Mouse (Mus musculus) embryonic facial prominence, embryonic 10.5 days (tissue): ENCODE measurements around the gene Shisa4. TPM values are rescaled to one million over a fixed set of nuclear protein-coding genes. Genes with fewer than 3 reads are reported as not detected.

Experiments used
- DNase-seq: peaks from one replicate; pipeline ENCODE4 v3.0.0-alpha.2; 2017; ENCODE audit warnings: low spot score
- H3K27ac ChIP-seq: fragments of 300-500 bp; sonication (generic); replicated peaks from 2 replicates; pipeline ENCODE4 v1.5.1; 2016; ENCODE audit warnings: mild to moderate bottlenecking
- H3K27me3 ChIP-seq: fragments of 300-500 bp; sonication (generic); replicated peaks from 2 replicates; pipeline ENCODE4 v1.6.1; 2016; ENCODE audit warnings: low read depth, mild to moderate bottlenecking; ENCODE audit not compliant: poor library complexity, severe bottlenecking
- H3K36me3 ChIP-seq: fragments of 300-500 bp; sonication (generic); replicated peaks from 2 replicates; pipeline ENCODE4 v1.6.1; 2016; ENCODE audit warnings: mild to moderate bottlenecking, moderate library complexity
- H3K4me1 ChIP-seq: fragments of 300-500 bp; sonication (generic); 2 replicates; pipeline ENCODE4 v1.6.1; 2016
- H3K4me3 ChIP-seq: fragments of 300-500 bp; sonication (generic); 2 replicates; pipeline ENCODE4 v1.5.1; 2016; ENCODE audit warnings: mild to moderate bottlenecking, moderate library complexity
- H3K9me3 ChIP-seq: fragments of 300-500 bp; sonication (generic); 2 replicates; pipeline ENCODE4 v1.6.1; 2016; ENCODE audit warnings: mild to moderate bottlenecking
- WGBS: fragments of 180-500 bp; shearing (Covaris S2); methylation state at CpG from one replicate; pipeline ENCODE4 v1.1.7; 2016; 5-methylcytosine and 5-hydroxymethylcytosine counted together
- polyA plus RNA-seq: library from polyadenylated mRNA; unstranded; fragments of >200 nt; fragmentation: Nextera tagmentation; extraction: Ambion mirVana; gene quantifications from 2 replicates; pipeline ENCODE4 v1.2.1, GENCODE M21; 2016

Shisa4 gene
- polyA plus RNA-seq, 1 experiment from 2014 or later, result 53.5 TPM

- WGBS, result 85% methylated on average over 15 of the region's 15 CpGs
- peaks cover 40% of the 10 kb centered on the region for H3K36me3 ChIP-seq
- no peak for DNase-seq
- H3K9me3 ChIP-seq, result no peaks in the 10 kb centered on the region
- no peak overlapping the region for H3K27ac ChIP-seq
- no peaks in the 10 kb centered on the region for H3K27me3 ChIP-seq
- H3K4me1 ChIP-seq, result peaks cover 2% of the 10 kb centered on the region
- H3K4me3 ChIP-seq, result no peak overlapping the region
These were observed 5.3 kb upstream of the Shisa4 start for GRCm38 (mm10) chr1:135380071-135380991.

- Histone ChIP-seq H3K27ac (no peak overlapping the region), H3K4me3 (no peak overlapping the region), H3K36me3 (peaks cover 27% of the 10 kb centered on the region), H3K9me3 (no peaks in the 10 kb centered on the region), H3K4me1 (peaks cover 15% of the 10 kb centered on the region), H3K27me3 (no peaks in the 10 kb centered on the region)
- no peak for DNase-seq
- WGBS, result 65% methylated on average over 2 of the region's 2 CpGs
These were observed 4.0 kb upstream of the Shisa4 start for GRCm38 (mm10) chr1:135379048-135379447.

GRCm38 (mm10) chr1:135378576-135378975, 3.5 kb upstream of the Shisa4 start:
- H3K4me1 ChIP-seq, result peaks cover 18% of the 10 kb centered on the region
- H3K4me3 ChIP-seq, result no peak overlapping the region
- H3K9me3 ChIP-seq, result no peaks in the 10 kb centered on the region
- no peaks in the 10 kb centered on the region for H3K27me3 ChIP-seq
- H3K27ac ChIP-seq, result no peak overlapping the region
- 69% methylated on average over 9 of the region's 9 CpGs for WGBS
- DNase-seq, result no peak
- H3K36me3 ChIP-seq, result peaks cover 23% of the 10 kb centered on the region

- Histone ChIP-seq H3K4me3 (peak overlapping the region; percentile 83), H3K36me3 (peaks cover 22% of the 10 kb centered on the region; the same call in 1 of the 2 replicates), H3K9me3 (no peaks in the 10 kb centered on the region), H3K4me1 (peaks cover 50% of the 10 kb centered on the region), H3K27ac (peak overlapping the region; percentile 97), H3K27me3 (peaks cover 10% of the 10 kb centered on the region)
- 2% methylated on average over 19 of the region's 19 CpGs for WGBS
- DNase-seq, result peak; percentile 60
These were observed 716 bp downstream of the Shisa4 start for GRCm38 (mm10) chr1:135374175-135374867.

- Histone ChIP-seq H3K4me1 (peaks cover 61% of the 10 kb centered on the region), H3K9me3 (no peaks in the 10 kb centered on the region), H3K36me3 (peaks cover 22% of the 10 kb centered on the region; the same call in 1 of the 2 replicates), H3K27ac (peak overlapping the region; percentile 35), H3K27me3 (peaks cover 15% of the 10 kb centered on the region), H3K4me3 (peak overlapping the region; percentile 33)
- WGBS, result 67% methylated on average over 4 of the region's 4 CpGs
- DNase-seq, result no peak
These were observed 1.8 kb downstream of the Shisa4 start for GRCm38 (mm10) chr1:135373171-135373677.

GRCm38 (mm10) chr1:135369415-135369814, 5.6 kb downstream of the Shisa4 start:
- 81% methylated on average over 5 of the region's 5 CpGs for WGBS

GRCm38 (mm10) chr1:135368982-135369381, 6.1 kb downstream of the Shisa4 start:
- 9% methylated on average over 14 of the region's 14 CpGs for WGBS
- peak; percentile 51 for DNase-seq
- Histone ChIP-seq H3K27ac (peak overlapping the region; percentile 63; the same call in 1 of the 2 replicates), H3K4me1 (peaks cover 46% of the 10 kb centered on the region), H3K9me3 (no peaks in the 10 kb centered on the region), H3K36me3 (peaks cover 22% of the 10 kb centered on the region; the same call in 1 of the 2 replicates), H3K27me3 (peaks cover 15% of the 10 kb centered on the region), H3K4me3 (peak overlapping the region; percentile 58)

More at GRCm38 (mm10) chr1:135369415-135369814, 5.6 kb downstream of the Shisa4 start:
- Histone ChIP-seq H3K9me3 (no peaks in the 10 kb centered on the region), H3K27me3 (peaks cover 15% of the 10 kb centered on the region), H3K4me3 (no peak overlapping the region), H3K36me3 (peaks cover 22% of the 10 kb centered on the region; the same call in 1 of the 2 replicates), H3K27ac (no peak overlapping the region), H3K4me1 (peaks cover 50% of the 10 kb centered on the region)
- no peak for DNase-seq

- Histone ChIP-seq H3K36me3 (peaks cover 22% of the 10 kb centered on the region; the same call in 1 of the 2 replicates), H3K9me3 (no peaks in the 10 kb centered on the region), H3K4me3 (peak overlapping the region; percentile 58), H3K27me3 (peaks cover 15% of the 10 kb centered on the region), H3K27ac (peak overlapping the region; percentile 63), H3K4me1 (peaks cover 44% of the 10 kb centered on the region)
- WGBS, result under 1% methylated on average over 20 of the region's 20 CpGs
- DNase-seq, result peak; percentile 89
These were observed 6.8 kb downstream of the Shisa4 start for GRCm38 (mm10) chr1:135368245-135368644.

GRCm38 (mm10) chr1:135367595-135367994, 7.4 kb downstream of the Shisa4 start:
- 79% methylated on average over 8 of the region's 8 CpGs for WGBS
- peaks cover 17% of the 10 kb centered on the region; the same call in 1 of the 2 replicates for H3K36me3 ChIP-seq
- H3K27me3 ChIP-seq, result peaks cover 15% of the 10 kb centered on the region
- no peaks in the 10 kb centered on the region for H3K9me3 ChIP-seq
- no peak overlapping the region for H3K27ac ChIP-seq
- DNase-seq, result no peak
- H3K4me3 ChIP-seq, result no peak overlapping the region
- peaks cover 37% of the 10 kb centered on the region for H3K4me1 ChIP-seq

- 84% methylated on average over 7 of the region's 7 CpGs for WGBS
- H3K27ac ChIP-seq, result no peak overlapping the region
These were observed 8.0 kb downstream of the Shisa4 start for GRCm38 (mm10) chr1:135367005-135367404.

GRCm38 (mm10) chr1:135366380-135366779, 8.7 kb downstream of the Shisa4 start:
- Histone ChIP-seq H3K27ac (no peak overlapping the region), H3K4me1 (peaks cover 25% of the 10 kb centered on the region), H3K36me3 (peaks cover 9% of the 10 kb centered on the region; the same call in 1 of the 2 replicates), H3K27me3 (peaks cover 15% of the 10 kb centered on the region), H3K4me3 (no peak overlapping the region), H3K9me3 (0 out of 2 replicates have a peak, but pooled peaks cover 6% of the 10 kb centered on the region)
- no peak for DNase-seq

More at GRCm38 (mm10) chr1:135367005-135367404, 8.0 kb downstream of the Shisa4 start:
- H3K27me3 ChIP-seq, result peaks cover 15% of the 10 kb centered on the region
- H3K4me3 ChIP-seq, result no peak overlapping the region
- H3K9me3 ChIP-seq, result 0 out of 2 replicates have a peak, but pooled peaks cover 3% of the 10 kb centered on the region
- peaks cover 13% of the 10 kb centered on the region; the same call in 1 of the 2 replicates for H3K36me3 ChIP-seq
- peaks cover 31% of the 10 kb centered on the region for H3K4me1 ChIP-seq
- DNase-seq, result no peak

- Histone ChIP-seq H3K27ac (no peak overlapping the region), H3K9me3 (0 out of 2 replicates have a peak, but pooled peaks cover 6% of the 10 kb centered on the region), H3K36me3 (no peaks in the 10 kb centered on the region), H3K27me3 (no peaks in the 10 kb centered on the region), H3K4me3 (no peak overlapping the region), H3K4me1 (peaks cover 16% of the 10 kb centered on the region)
- no peak for DNase-seq
- WGBS, result 78% methylated on average over 8 of the region's 8 CpGs
These were observed 11.6 kb downstream of the Shisa4 start for GRCm38 (mm10) chr1:135363446-135363845.
